Mouse (Mus musculus) kidney, adult 2 months (tissue): ENCODE measurements around the gene Bri3bp. TPM values are rescaled to one million over a fixed set of nuclear protein-coding genes. Genes with fewer than 3 reads are reported as not detected.
A peak's percentile ranks its signal among the peaks of the same experiment; 100 is the strongest.
"Not testable (repeated sequence)": the region's sequence is repeated elsewhere in the genome, so short reads cannot be mapped to it uniquely, and the experiment has no call there.

Experiments used
- DNase-seq: peaks from one replicate; pipeline ENCODE4 v3.0.0; 2021
- H3K27ac ChIP-seq: fragments of 200-500 bp; 2 replicates; pipeline ENCODE4 v1.5.1; 2012; ENCODE audit warnings: low read depth, low read length, control low read depth, inconsistent platforms; ENCODE audit not compliant: insufficient read depth
- H3K27me3 ChIP-seq: fragments of 200-500 bp; replicated peaks from 2 replicates; pipeline ENCODE4 v1.6.1; 2012; ENCODE audit warnings: mild to moderate bottlenecking, moderate library complexity, low read length, inconsistent platforms; ENCODE audit not compliant: control insufficient read depth, insufficient read depth
- H3K36me3 ChIP-seq: fragments of 200-500 bp; 2 replicates; pipeline ENCODE4 v1.6.1; 2012; ENCODE audit warnings: mild to moderate bottlenecking, moderate library complexity, low read length, inconsistent platforms; ENCODE audit not compliant: control insufficient read depth, insufficient read depth
- H3K4me1 ChIP-seq: fragments of 200-500 bp; 2 replicates; pipeline ENCODE4 v1.6.1; 2011; ENCODE audit warnings: low read length; ENCODE audit not compliant: control insufficient read depth, insufficient read depth
- H3K4me3 ChIP-seq: fragments of 200-500 bp; 2 replicates; pipeline ENCODE4 v1.5.1; 2011; ENCODE audit warnings: mild to moderate bottlenecking, low read depth, low read length, control low read depth; ENCODE audit not compliant: insufficient read depth
- CTCF ChIP-seq: fragments of 200-500 bp; conservative IDR thresholded peaks from 2 replicates; pipeline ENCODE4 v1.5.1; 2011; ENCODE audit warnings: low read depth, mild to moderate bottlenecking, control low read depth, low read length, moderate library complexity, mixed read lengths; ENCODE audit not compliant: insufficient read depth, insufficient read length
- POLR2A ChIP-seq: fragments of 200-500 bp; IDR thresholded peaks from one replicate; pipeline ENCODE4 v1.6.1; 2011; ENCODE audit warnings: low read depth, low read length, control low read depth
- WGBS: fragments of 180-500 bp; shearing (Covaris S2); methylation state at CpG from one replicate; pipeline ENCODE4 v1.1.7; 2018; 5-methylcytosine and 5-hydroxymethylcytosine counted together
- polyA plus RNA-seq: library from polyadenylated mRNA; depleted of rRNA; stranded (reverse); fragments of >200 nt; gene quantifications from 2 replicates; pipeline ENCODE4 v1.2.3, GENCODE M21; 2012

The Bri3bp gene
- polyA plus RNA-seq, 1 experiment, result 13.0 TPM

DNA sequence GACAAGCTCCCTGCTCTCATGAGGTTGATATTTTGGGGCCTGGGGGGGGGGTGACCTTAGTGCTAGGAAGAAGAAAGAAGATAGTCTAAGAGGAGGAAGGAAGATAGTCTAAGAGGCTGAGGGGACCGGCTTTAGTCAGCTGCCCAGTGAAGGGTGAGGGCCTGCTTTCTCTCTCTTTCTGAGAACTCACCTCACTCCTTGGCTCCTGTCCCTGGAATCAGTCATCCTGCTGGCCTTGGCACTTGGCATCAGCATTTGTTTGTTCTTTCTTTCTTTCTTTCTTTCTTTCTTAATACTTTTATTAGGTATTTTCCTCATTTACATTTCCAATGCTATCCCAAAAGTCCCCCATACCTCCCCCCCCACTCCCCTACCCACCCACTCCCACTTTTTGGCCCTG, 44.7 kb downstream of the Bri3bp start:
- 50% methylated on average over 1 of the region's 1 CpGs for WGBS
- TF ChIP-seq CTCF, result no peak
- no peak for TF ChIP-seq POLR2A
- Histone ChIP-seq H3K27me3 (no peaks in the 10 kb centered on the region), H3K27ac (no peak overlapping the region; the same call in 1 of the 2 replicates), H3K36me3 (peaks cover 6% of the 10 kb centered on the region; the same call in 1 of the 2 replicates), H3K4me1 (peaks cover 20% of the 10 kb centered on the region), H3K4me3 (no peak overlapping the region)
- DNase-seq, result peak; percentile 76

DNA sequence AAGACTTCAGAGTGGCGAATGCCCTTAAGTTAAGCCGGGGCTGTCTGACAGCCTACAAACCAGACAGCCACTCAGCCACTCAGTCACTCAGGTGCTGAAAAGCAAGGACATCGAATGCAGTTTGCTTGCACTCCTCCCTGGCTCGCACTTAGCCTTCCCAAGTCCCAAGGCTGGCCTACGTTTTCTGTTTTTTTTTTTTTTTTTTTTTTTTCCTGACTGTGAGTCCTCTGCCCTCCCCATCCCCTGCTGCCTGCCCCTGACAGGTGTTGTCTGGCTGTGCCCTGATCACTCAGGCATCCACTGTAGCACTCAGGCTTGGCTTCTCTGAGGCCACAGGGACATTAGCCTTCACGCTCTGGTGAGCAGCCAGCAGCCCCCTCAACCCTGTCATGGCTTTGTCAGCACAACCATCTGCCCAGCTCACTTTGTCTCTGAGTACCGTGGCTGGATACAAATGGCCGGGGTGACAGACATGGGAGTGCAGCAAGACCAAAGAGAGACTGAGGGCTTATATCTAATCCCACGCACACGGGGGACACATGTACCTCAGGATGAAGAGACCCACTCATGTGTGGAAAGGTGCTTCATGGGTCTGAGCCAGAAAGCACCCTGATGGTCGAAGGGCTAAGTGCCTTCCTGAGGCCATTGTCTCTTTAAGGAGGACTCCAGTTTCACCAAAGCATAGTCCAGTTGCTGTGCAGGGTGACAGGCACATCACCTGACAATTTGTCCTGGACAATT, 46.2 kb downstream of the Bri3bp start:
- H3K27ac ChIP-seq, result peak overlapping the region; percentile 62
- no peaks in the 10 kb centered on the region for H3K27me3 ChIP-seq
- DNase-seq, result peak; percentile 95
- no peak overlapping the region for H3K4me3 ChIP-seq
- TF ChIP-seq CTCF, result no peak
- TF ChIP-seq POLR2A, result no peak
- 38% methylated on average over 11 of the region's 11 CpGs for WGBS
- peaks cover 20% of the 10 kb centered on the region for H3K4me1 ChIP-seq
- H3K36me3 ChIP-seq, result peaks cover 6% of the 10 kb centered on the region; the same call in 1 of the 2 replicates

DNA sequence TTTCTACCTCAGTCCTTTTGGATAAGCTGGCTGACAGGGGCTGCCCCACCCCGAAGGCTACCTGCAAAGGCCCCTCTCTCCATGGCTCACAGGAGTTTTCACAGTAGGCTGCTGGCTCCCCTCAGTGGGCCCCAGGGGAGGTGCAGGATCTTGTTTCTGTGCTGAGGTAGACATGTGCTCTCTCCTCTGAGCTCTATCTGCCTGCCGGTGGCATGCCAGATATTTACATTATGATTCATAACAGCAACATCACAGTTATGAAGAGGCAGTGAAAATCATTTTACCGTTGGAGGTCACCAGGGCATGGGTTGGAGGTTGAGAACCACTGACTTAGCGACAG, 46.7 kb downstream of the Bri3bp start:
- Histone ChIP-seq H3K36me3 (peaks cover 4% of the 10 kb centered on the region; the same call in 1 of the 2 replicates), H3K27ac (peak overlapping the region; percentile 62), H3K4me3 (no peak overlapping the region), H3K27me3 (no peaks in the 10 kb centered on the region), H3K4me1 (peaks cover 20% of the 10 kb centered on the region)
- 39% methylated on average over 4 of the region's 4 CpGs for WGBS
- DNase-seq, result peak; percentile 33
- no peak for TF ChIP-seq POLR2A
- TF ChIP-seq CTCF, result no peak; the same call in 1 of the 2 replicates

DNA sequence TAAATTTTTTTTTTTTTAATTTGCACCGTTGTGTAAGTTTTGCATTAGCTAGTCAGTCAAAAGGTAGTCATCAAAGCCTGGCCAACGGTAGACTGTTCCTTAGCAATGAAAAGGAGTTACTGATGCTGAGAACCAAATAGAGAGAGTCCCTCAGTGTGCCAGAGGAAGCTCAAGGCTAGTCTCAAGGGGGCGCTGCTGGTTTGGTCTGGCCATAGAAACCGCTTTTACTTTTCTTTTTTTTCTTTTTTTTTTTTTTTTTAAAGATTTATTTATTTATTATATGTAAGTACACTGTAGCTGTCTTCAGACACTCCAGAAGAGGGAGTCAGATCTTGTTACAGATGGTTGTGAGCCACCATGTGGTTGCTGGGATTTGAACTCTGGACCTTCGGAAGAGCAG, 47.6 kb downstream of the Bri3bp start:
- DNase-seq, H3K27me3 ChIP-seq, H3K27ac ChIP-seq, H3K4me3 ChIP-seq, H3K36me3 ChIP-seq: not testable (repeated sequence)
- peaks cover 20% of the 10 kb centered on the region for H3K4me1 ChIP-seq
- 85% methylated on average over 5 of the region's 5 CpGs for WGBS

DNA sequence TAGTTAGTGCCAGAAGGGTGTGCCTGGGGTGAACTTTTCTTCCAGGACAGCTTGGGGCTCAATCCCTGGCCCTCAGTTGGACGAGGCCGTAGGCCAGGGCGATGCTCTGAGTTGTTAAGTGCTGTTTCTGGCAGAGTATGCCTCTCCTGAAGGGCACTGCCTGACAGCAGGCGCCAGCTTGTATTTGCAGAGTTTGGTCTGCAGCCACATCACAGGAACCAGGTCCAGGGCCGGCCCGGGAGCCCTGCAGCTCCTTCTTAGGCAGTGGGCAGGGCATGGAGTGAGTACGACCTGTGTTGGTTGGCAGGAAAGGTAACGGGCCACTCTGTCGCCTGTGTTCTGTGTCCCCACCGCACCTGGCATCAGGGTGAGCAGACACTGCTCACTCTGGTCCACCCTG, 49.7 kb downstream of the Bri3bp start:
- no peak overlapping the region for H3K4me3 ChIP-seq
- peaks cover 4% of the 10 kb centered on the region; the same call in 1 of the 2 replicates for H3K36me3 ChIP-seq
- no peaks in the 10 kb centered on the region for H3K27me3 ChIP-seq
- peaks cover 10% of the 10 kb centered on the region; the same call in 1 of the 2 replicates for H3K4me1 ChIP-seq
- 85% methylated on average over 10 of the region's 10 CpGs for WGBS
- TF ChIP-seq CTCF (no peak), POLR2A (no peak)
- H3K27ac ChIP-seq, result no peak overlapping the region
- DNase-seq, result no peak

DNA sequence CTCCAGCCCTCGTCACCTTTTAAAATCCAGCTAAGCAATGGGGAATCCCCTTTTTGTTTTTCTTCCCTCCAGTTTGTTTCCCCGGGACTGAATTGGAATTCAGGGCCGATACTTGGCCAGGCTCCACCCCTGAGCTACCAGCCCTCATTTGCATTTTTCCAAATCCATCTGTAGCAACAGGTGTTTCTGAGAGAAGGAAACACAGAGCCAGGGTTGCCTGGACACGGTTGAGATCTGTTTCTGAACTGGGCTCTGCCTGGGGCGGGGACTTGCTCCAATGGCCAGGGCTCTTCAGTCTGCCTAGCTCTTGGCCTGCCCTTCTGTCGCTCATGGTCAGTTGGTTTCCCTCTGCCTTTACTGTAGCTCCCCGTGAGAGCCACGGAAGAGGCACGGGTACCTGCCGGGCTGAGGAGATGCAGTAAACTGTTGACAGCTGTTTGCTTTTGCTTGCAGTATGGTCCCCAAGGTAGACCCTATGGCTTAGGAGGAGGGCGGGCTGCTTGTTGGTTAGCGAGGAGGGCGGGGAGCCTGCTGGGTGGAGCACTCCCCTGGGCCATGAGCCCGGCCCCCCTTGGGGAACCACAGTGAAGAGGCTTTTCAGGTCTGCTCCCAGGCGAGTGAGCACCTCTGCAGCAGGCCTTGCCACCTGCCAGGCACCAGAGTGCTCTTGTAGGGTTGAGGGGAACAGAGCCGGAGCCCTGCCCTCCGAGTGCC, 51.2 kb downstream of the Bri3bp start:
- Histone ChIP-seq H3K27ac (no peak overlapping the region), H3K27me3 (no peaks in the 10 kb centered on the region)
- 70% methylated on average over 17 of the region's 17 CpGs for WGBS

DNA sequence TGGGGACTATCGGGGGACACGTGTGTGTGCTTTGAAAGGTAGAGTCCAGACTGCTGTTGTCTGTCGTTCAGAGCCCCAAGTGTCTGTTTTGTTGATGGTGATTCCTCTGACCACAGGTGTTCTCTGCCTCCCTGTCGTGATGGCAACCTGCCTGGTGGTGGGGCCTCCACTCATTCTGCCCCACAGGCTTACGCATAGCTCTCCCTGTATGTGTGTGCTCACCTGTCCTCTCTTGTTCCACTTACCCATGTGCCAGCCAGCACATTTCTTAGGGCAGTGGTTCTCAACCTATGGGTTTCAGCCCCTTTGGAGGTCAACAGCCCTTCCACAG, 51.7 kb downstream of the Bri3bp start:
- H3K27me3 ChIP-seq, result no peaks in the 10 kb centered on the region
- H3K36me3 ChIP-seq, result peaks cover 4% of the 10 kb centered on the region; the same call in 1 of the 2 replicates
- DNase-seq, result no peak
- TF ChIP-seq POLR2A, result no peak
- TF ChIP-seq CTCF, result no peak
- 88% methylated on average over 5 of the region's 5 CpGs for WGBS
- no peaks in the 10 kb centered on the region; the same call in 1 of the 2 replicates for H3K4me1 ChIP-seq
- H3K4me3 ChIP-seq, result no peak overlapping the region
- no peak overlapping the region for H3K27ac ChIP-seq

More for the DNA sequence above, 51.2 kb downstream of the Bri3bp start:
- Histone ChIP-seq H3K36me3 (peaks cover 4% of the 10 kb centered on the region; the same call in 1 of the 2 replicates), H3K4me1 (peaks cover 3% of the 10 kb centered on the region; the same call in 1 of the 2 replicates), H3K4me3 (no peak overlapping the region)
- no peak for TF ChIP-seq POLR2A
- TF ChIP-seq CTCF, result no peak
- DNase-seq, result no peak
